Mouse (Mus musculus): ENCODE results near the gene Tlx2.

The Tlx2 gene

DNA sequence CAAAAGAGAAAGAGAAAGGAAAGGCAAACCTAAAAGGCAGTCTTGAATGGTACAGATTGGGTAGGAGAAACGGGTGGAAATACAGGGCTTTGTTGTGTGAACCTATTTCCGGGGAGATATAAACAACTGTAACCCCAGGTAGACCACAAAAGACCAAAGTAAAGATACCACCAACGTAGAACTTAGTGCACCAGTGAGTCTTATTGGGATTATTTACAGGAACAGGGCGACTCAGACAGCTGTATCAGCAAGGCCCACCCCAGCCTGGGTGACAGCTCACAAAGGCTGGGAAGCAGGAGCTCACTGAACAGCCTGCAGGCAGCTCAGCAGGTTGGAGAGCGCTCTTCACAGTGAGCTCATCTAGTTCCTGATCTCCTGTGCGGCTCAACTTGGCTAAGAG, 25.9 kb upstream of the Tlx2 start:
- in situ Hi-C loops (cut with MboI, MseI): no loop called here

DNA sequence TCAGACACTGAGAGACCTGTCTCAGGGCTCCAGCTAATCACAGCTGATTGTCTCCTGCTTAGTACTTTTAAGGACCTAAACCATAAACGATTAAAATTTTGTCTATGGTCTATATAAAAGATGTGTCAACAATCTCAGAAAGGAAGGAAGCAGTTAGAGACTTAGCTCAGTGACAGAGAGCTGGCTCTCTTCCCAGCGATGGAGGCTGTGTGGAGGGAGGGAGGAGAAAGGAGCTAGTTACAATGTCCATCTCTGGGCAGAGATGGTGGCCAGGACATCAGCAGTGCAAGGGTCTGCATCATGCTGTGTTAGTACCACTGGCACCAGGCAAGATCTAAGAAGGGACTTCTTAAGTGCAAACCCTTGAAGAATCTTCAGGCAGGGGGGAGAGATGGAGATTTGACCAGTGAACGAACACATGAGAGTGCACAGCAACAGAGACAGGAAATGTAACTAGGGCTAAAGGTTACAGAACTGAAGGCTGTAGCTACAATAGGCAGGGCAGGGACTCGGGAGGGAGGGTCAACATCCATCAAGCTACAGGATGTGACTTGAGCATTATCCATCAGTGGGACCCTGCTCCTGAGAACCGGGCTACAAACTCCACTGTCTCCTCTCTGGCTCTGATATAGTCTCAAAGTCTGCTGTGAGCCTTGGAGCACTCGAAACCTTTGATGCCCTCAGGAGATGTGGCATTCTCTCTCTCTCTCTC, 22.5 kb upstream of the Tlx2 start:
- in situ Hi-C loops (cut with MboI, MseI): no loop called here

DNA sequence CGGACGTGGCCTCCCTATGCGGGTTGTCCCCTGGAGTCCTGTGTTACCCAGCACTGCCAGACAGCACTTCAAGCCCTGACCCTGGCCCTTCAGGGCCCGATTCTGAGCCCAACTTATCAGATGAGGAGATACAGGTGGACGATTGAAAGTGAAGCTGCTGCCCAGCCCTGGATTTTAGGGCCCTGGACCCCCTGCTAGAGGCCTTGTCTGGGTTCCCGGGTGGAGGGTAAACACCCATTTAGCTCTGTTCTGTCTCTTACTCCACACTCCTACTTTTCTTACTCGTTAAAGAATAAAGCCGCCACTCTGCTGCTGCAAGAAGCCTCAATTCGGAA, 17.8 kb upstream of the Tlx2 start:
- in situ Hi-C loops (cut with MboI, MseI): no loop called here

DNA sequence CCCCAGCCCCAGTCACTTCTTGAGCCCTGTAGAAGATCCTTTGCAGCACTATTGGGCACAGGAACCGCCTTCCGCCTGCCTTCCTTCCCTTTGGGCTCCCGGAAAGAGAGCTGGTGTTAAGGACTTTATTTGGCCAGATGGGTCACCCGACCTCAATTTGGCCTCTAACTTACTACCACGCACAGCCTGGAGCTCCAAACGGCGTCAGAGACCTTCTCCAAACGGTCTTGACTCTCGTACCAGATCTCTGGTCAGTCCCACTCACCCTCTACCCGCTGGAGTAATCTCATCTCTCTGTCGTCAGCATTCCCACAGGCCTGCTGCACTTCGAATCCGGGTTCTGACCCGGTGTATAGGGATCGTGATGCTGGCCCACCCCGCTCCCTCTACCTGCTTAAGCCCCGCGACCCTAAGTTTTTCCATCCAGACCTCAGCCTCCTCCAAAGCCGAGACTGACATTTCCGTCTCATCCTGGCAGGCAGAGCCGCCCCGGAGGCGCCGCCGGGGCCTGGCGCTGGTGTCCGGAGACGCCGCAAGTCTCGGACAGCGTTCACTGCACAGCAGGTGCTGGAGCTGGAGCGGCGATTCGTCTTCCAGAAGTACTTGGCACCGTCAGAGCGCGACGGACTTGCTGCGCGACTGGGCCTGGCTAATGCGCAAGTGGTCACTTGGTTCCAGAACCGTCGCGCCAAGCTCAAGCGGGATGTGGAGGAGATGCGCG, 17.3 kb upstream of the Tlx2 start:
- in situ Hi-C loops (cut with MboI, MseI): no loop called here

DNA sequence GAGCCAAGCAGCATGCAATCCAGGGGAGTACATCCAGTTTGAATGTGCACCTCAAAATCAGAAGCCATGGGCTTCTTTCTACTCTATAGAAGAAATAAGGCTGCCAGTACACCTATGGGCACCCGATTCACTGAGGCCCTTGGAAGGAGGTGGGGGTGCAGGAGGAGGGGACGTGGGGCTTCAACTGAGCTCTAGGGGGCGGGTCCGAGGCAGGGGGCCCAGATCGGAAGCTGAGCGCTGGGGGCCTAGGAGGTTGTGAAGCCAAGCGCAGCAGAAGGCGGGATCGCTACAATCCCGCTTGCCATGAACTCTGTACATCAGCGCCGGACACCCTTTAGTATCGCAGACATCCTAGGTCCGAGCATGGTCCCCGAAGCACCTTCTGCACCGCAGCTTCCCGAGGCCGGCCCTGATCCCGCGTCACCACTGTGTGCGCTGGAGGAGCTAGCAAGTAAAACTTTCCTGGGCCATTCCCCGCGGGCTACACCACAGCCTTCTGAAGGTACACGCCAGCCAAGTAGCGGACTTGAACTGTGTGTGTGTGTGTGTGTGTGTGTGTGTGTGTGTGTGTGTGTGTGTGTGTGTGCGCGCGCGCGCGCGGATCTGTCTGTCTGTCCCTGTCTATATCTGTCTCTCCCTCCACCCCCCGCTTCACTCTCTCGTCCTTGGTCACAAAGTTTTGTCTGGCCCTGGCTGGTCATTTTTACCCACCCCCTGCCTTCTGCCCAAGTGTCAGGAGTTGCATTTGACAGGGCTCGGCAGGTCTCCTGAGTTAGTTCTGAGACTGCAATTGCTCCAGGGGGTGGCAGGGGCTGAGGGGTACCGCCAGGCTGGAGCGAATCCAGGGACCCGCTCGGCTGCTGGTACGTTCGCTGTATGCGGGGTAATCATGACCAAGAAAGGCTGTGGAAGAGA, 16.3 kb upstream of the Tlx2 start, which contains the start of gene Lbx2:
Gene Lbx2, plus strand, starts transcription at position 247 of the 915 bp plus-strand sequence.
- in situ Hi-C loops (cut with MboI, MseI): no loop called here

DNA sequence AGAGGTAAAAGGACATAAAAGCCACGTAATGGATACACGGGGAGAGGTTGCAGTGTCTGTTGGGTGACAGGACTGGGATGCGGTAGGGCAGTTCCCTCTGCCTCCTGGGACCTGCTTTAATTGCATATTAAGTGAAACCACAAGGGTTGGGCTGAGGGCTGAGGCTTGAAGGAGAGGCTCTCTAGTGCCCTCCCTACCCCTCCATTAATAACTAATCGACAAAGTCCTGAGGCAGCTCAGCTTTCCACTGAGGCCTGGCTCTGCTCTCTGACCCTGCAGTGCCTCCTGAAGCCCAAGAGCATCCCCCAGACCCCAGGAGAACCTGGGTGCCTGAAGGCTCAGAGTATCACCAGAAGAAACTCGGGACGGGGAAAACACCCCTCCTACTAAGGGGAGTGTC, 14.4 kb upstream of the Tlx2 start:
- in situ Hi-C loops (cut with MboI, MseI): loop anchor here in 1 of 2 experiments (5.0 kb wide), 1 partner anchor 82 kb away; no protein-coding TSS in a partner anchor

DNA sequence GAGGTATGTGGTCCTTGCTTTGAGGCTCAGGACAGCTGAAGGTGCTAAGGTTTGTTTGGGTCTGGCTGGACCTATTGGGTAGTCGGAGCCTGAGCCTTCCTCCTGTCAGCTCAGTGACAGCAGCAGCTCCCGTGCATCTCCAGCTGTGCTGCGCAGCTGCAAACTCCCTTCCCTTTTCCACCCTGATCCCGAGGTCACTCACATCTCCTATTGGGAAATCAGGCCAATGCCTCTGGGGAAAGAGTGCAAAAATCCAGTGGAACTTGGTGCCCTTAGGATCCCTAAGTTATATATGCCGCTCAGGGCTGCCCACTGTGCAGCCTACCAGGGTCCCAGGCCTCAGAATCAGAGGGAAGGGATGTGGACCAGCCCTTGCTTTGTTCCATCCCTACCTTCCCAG, 13.4 kb upstream of the Tlx2 start:
- in situ Hi-C loops (cut with MboI, MseI): loop anchor here in 1 of 2 experiments (5.0 kb wide), 1 partner anchor 81 kb away; no protein-coding TSS in a partner anchor

DNA sequence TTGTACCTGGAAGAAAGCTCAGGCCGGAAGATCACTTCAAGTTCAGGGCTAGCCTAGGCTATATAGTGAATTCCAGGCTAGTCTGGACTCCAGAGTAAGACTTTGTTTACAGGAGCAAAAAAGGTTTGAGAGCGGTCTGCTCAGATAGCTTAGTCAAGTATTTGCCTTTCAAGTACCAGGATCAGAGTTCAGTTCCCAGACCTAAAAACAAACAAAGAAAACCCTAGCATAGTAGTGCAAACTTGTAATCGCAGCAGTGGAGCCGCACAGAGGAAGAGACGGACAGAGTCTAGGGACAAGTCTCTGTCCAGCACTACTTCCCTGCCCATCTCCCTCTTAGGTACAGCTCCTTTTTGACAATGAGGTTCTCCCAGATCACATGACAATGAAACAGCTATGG, 10.1 kb upstream of the Tlx2 start:
- in situ Hi-C loops (cut with MboI, MseI): loop anchor here in 1 of 2 experiments (5.0 kb wide), 1 partner anchor 78 kb away; no protein-coding TSS in a partner anchor

DNA sequence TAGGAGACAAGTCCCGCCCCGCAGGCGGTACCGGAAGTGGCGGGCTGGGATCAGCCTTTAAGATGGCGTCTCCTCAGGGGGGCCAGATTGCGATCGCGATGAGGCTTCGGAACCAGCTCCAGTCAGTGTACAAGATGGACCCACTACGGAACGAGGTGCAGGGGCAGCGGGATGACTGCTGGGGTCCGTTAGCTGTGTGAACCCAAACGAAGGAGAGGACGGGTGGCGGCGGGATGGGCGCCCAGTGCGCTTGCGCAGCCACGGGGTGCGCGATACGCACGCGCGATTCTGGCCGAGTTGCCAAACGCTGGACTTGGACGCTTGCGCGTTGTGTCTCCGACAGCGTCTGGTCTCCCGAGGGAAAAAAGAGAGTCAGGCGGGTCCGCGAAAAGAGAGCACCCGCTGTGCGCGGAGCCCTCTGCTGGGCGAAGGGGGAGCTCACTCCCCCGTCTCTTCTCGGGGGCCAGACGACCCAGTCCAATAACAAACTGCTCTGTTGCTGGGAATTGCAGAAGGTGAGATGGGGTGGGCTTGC, 8.3 kb upstream of the Tlx2 start:
- in situ Hi-C loops (cut with MboI, MseI): no loop called here

DNA sequence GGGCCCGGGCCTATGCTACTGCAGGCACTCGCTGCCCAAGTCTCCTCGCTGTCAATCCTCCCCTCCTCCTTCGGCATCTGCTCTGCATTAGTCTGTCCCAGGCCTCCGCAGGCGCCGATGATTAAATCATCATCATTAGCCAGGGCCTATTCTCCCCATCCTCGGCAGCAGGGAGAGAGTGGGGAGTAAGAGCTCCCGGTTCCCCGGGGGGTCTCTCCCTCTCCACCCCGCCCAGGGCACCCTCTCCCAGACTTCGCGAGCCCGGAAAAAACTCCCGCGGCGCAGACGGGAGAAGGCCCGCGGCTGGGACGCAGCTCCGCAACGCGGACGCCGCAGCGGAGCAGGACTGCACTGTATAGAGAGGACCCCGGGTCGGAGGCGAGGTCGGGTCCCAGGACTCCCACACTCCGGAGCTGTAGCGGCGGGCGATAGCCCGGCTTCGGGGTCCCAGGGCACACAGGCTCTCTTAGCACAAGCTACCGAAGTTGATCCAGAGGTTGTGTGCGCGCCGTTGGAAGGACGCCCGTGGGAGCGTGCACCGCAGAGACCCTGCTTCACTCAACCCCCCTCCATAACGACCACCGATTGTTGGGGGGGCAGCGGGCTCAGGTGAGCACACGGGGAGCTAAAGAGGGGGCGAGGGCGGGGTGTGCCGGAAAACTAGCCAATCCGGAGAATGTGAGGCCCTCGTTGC, 7.7 kb upstream of the Tlx2 start, which contains the start of gene Pcgf1:
Gene Pcgf1, plus strand, starts transcription at position 240 of the 694 bp plus-strand sequence.
- in situ Hi-C loops (cut with MboI, MseI): no loop called here

DNA sequence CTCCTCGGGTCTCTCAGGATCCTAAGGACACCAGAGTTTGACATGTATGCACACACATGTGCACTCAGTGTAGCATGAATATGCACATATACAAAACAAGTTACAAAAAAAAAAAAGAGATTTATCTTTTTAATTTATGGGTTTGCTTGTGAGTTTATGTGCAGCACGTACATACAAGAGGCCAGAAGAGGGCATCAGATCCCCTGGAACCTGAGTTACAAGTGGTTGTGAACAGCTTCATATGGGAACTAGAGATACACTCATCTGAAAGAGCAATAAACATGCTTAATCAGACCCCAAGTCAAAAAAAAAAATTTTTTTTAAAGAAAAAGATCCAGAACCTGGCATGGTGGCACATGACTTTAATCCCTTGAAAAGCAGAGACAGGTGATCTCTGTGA, 4.9 kb upstream of the Tlx2 start:
- in situ Hi-C loops (cut with MboI, MseI): loop anchor here in 1 of 2 experiments (5.0 kb wide), 1 partner anchor 42 kb away; the partner anchor contains the start of gene Mogs

DNA sequence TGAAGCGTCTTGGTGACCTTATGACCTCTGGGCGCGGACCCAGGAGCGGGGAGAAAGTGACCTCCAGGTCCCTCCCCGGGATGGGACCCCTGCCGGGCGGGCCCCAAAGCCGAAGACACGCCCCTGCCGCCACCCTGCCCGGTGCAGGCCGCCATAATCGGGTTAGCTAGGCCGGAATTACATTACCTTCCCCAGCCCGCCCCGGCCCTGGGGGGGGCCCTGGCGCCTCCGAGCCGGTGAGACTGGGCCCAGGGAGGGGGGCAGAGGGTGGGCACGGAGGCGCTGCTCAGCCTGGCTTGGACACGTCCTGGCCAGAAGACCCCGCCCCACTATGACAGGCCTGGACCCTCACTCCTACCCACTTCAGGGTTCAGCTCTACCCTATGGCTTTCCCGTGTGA, 1.1 kb upstream of the Tlx2 start:
- in situ Hi-C loops (cut with MboI, MseI): loop anchor here in 1 of 2 experiments (5.0 kb wide), 1 partner anchor 46 kb away; the partner anchor contains the start of gene Mogs

DNA sequence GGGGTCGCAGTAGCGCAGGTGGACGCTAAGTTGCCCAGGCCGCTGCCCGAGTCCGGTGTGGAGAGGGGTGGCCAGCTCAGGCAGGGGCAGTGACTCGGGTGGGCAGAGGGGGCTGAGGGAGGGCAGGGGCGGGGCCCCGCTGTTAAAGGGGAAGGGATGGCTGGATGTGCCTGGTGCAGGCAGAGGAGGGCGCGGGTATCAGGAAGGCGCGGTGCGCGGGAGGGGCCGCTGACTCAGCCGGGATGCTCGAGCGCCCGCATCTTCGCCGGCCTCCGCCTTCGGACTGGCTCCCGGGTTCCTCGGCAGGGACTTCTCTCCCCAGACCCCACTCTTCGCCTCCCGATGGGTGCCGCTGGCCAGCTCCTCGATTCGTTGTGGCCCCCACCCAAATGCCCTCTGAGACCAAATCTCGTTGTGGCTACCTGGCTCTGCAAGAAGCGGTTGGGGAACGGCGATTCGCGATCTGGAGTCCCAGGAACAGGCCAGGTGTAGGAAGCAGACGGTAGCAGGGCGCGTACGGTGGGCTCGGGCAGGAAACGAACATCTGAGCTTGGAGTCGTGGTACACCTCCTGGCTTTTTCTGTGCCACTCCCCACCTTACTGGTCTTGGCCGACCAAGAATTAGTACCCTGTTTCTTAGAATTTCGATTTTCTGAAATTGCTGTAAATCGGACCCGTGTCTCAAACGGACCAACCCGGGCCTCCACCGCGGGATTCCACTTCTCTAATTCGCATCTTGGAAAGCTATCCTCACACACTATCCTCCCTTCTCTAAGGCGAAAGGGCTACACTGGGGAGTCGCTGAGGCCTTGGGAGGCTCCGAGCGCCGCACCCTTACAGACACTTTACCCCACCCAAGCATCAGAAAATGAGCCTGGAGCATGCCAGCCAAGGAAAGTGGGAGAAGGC, 472 bp upstream of the Tlx2 start:
- in situ Hi-C loops (cut with MboI, MseI): loop anchor here in 1 of 2 experiments (5.0 kb wide), 1 partner anchor 47 kb away; the partner anchor contains the start of gene Mogs

DNA sequence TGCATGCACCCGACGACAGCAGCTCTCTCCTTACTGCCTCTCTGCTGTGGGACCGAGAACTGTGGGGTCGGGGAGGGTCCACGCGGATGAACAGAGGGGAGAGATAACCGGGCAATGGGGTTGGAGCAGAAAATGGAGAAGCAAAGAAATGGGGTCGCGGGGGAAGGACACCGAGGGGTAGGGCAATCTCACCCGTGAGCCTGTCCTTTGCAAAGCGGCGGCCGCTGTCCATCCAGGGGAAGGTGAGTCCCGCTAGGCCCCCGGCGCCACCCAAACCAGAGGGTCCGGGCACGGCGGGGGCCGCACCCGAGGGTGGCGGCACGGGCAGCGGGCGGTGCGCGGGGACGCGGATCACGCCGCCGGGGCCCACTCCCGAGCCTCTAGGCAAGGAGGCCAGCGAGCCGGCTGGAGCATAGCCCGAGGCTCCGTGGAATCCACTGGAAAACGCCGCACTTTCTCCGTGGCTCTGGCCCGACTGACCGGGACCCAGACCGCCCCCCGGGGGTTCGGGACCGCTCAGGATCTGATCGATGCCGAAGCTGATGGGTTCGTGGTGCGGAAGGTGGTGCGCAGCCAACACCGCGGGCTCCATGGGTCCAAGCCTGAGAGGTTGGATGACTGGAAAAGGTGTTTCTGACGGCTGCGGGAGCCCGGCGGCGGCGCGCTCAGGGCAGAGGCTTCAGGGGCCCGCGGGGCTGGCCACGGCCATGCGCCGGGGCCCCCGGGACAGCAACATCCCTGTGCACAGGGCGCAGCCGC, 426 bp downstream of the Tlx2 start:
- in situ Hi-C loops (cut with MboI, MseI): loop anchor here in 1 of 2 experiments (5.0 kb wide), 1 partner anchor 48 kb away; the partner anchor contains the start of gene Mogs

DNA sequence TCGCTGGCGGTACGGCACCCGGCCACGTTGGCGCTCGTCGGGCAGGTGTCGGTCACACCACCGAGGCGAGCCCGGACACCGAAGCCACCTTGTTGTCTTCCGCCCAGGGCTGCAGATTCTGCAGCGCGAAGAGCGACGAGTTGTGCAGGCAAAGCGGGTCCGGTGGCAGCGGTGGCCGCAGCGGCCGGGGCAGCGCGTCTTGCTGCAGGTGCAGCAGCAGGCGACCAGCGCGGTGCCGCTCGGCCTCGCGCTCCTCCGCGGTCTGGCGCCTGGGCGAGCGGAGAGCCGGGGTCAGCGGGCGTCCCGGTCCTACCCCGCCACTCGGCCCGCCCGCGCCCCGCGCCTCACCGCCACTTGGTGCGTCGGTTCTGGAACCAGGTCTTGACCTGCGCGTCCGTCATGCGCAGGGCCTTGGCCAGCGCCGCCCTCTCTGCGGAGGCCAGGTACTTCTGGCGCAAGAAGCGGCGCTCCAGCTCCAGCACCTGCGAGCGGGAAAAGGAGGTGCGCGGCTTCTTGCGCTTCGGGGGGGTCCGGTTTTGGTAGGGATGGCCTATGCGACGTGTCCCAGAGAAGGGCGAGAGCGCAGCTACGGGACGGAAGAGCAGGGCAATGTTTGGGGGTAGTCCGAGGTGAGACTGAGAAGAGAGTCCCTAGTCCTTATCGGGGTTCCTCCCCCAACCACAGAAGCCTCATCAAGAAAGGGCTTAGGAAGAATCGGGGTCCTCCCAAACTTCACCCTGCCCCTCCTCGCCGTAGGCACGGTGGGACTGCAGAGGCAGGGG, 1.2 kb downstream of the Tlx2 start:
- in situ Hi-C loops (cut with MboI, MseI): no loop called here

DNA sequence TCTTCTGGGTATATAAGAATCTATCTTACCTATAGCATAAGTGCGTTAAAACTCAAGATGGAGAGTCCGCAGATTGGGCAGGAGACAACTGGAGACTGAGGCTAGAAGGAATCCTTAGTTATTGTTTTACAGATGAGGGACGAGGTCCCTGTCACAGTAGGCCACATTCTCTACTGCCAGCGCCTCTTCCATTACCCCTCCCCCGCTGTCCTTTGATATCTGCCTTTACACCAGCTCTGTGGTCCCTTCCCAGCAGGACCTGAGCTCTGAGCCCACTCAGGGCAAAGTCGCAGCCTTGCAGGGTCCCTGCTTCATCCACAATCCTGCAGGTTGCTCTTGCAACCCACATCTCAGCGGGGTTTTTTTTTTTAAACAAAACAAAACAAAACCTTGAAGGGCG, 1.9 kb downstream of the Tlx2 start:
- in situ Hi-C loops (cut with MboI, MseI): no loop called here

DNA sequence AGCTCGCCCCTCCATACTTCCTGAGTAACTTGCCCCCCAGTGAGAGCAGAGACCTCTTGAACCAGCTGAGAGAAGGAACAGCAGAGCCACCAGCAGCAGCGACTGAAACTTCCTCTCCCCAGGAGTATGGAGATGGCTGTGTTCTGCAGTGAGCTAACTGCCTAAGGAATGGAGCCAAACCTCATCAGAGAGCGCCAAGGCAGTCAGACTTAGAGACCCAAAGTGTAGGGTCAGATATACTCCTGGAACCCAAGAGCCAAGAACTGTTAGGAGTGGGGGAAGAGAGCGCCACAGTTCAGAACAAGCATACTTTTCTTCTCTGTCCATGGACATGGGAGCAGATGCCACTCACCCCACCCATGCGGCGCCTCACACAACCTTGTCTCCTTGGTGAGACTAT, 3.7 kb downstream of the Tlx2 start:
- in situ Hi-C loops (cut with MboI, MseI): no loop called here

DNA sequence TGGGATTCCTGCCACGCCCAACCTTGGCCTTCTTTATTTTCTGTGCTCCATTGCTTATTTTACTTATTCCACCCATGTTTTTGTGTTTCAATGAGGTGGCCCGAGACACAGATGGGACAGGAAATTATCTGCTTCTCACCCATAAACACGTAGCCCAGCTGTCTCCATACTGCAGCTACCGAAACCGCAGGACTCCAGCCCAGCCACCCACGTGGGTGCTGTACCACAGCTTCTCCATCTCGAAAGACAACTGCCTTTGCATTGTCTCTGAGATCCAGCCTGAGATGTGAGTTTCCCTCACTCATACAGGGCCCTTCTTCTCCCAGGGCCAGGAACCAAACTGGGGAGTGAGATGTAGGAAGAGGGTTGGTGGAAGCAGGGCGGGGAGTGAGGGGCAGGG, 4.1 kb downstream of the Tlx2 start:
- in situ Hi-C loops (cut with MboI, MseI): no loop called here
